Mouse (Mus musculus) hindbrain, embryonic 15.5 days (tissue): ENCODE data around the gene Oxnad1. TPM values are rescaled to one million over a fixed set of nuclear protein-coding genes. Genes with fewer than 3 reads are reported as not detected.
A peak's percentile ranks its signal among the peaks of the same experiment; 100 is the strongest.
"Not testable (repeated sequence)": the region's sequence is repeated elsewhere in the genome, so short reads cannot be mapped to it uniquely, and the experiment has no call there.

Source experiments
- ATAC-seq: fragments of 200-750 bp; cut with Nextera tagmentation; 2 replicates; pipeline ENCODE4 v1.8.0; 2017; ENCODE audit warnings: low read depth, moderate number of reproducible peaks, moderate TSS enrichment; ENCODE audit not compliant: low FRiP score
- H3K27ac ChIP-seq: fragments of 300-500 bp; sonication (generic); replicated peaks from 2 replicates; pipeline ENCODE4 v1.5.1; 2015; ENCODE audit warnings: mild to moderate bottlenecking, inconsistent platforms
- H3K27me3 ChIP-seq: fragments of 300-500 bp; sonication (generic); 2 replicates; pipeline ENCODE4 v1.6.1; 2015; ENCODE audit warnings: control low read depth, inconsistent platforms
- H3K36me3 ChIP-seq: fragments of 300-500 bp; sonication (generic); 2 replicates; pipeline ENCODE4 v1.6.1; 2015; ENCODE audit warnings: control low read depth, inconsistent platforms
- H3K4me1 ChIP-seq: fragments of 300-500 bp; sonication (generic); replicated peaks from 2 replicates; pipeline ENCODE4 v1.6.1; 2015; ENCODE audit warnings: control low read depth, inconsistent platforms
- H3K4me2 ChIP-seq: fragments of 300-500 bp; sonication (generic); 2 replicates; pipeline ENCODE4 v1.6.1; 2015; ENCODE audit warnings: moderate library complexity, mild to moderate bottlenecking, inconsistent platforms
- H3K4me3 ChIP-seq: fragments of 300-500 bp; sonication (generic); 2 replicates; pipeline ENCODE4 v1.5.1; 2015; ENCODE audit warnings: mild to moderate bottlenecking, inconsistent platforms
- H3K9ac ChIP-seq: fragments of 300-500 bp; sonication (generic); 2 replicates; pipeline ENCODE4 v1.6.1; 2015; ENCODE audit warnings: inconsistent platforms
- H3K9me3 ChIP-seq: fragments of 300-500 bp; sonication (generic); 2 replicates; pipeline ENCODE4 v1.6.1; 2016; ENCODE audit warnings: control low read depth, inconsistent platforms
- WGBS: fragments of 180-500 bp; shearing (Covaris S2); methylation state at CpG from one replicate; pipeline ENCODE4 v1.1.7; 2015; 5-methylcytosine and 5-hydroxymethylcytosine counted together
- polyA plus RNA-seq: library from polyadenylated mRNA; unstranded; fragments of >200 nt; fragmentation: Nextera tagmentation; extraction: Ambion mirVana; gene quantifications from 2 replicates; pipeline ENCODE4 v1.2.1, GENCODE M21; 2015

Oxnad1 gene
- polyA plus RNA-seq, 1 experiment from 2014 or later, result 20.8 TPM

DNA sequence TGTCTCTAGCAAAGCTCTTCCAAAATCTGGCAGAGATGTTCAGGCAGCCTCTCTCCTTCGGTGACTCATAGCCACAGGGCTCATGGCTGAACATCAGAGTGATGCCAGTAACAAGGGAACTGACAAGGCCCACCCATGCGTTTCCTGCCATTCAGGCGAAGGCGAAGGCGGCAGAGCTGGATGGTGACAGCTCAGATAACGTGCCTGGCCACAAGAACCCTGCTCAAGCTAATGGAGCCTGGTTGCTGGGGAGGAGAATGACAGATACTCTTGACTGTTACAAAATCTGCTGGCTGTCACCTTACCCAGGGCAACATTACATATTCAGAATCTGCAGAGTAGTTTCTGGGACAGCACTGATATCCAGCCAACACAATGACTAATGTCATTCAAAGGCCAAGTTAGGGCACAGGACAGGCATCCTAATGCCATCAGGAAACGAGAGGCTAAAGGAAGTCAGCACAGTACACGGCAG, 11.9 kb upstream of the Oxnad1 start:
- H3K4me2 ChIP-seq, result no peak overlapping the region
- H3K4me3 ChIP-seq, result no peak overlapping the region
- no peaks in the 10 kb centered on the region for H3K4me1 ChIP-seq
- H3K9ac ChIP-seq, result no peak overlapping the region
- 67% methylated on average over 8 of the region's 8 CpGs for WGBS
- H3K27me3 ChIP-seq, result no peaks in the 10 kb centered on the region
- H3K27ac ChIP-seq, result no peak overlapping the region
- H3K9me3 ChIP-seq, result no peaks in the 10 kb centered on the region
- H3K36me3 ChIP-seq, result no peaks in the 10 kb centered on the region
- ATAC-seq, result no peak

DNA sequence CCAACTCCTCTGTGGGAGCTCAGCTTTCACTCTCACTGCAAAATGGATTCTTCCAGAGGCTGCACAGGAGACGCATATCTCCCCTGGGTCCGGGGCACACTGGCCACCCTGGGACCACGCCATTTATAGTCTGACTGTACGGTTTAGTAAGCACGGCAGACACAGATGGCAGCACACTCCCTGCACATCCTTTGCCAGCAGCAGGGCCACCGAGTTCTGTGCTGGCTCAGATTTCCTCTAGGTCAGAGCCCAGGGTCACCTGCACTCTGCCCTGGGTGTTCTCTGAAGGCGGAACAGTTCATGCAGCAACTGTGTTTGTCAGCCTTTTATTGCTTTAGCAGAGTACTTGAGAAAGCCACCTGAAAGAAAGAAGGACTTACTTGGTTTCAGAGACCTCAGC, 11.3 kb upstream of the Oxnad1 start:
- WGBS, result 69% methylated on average over 7 of the region's 7 CpGs
- no peaks in the 10 kb centered on the region for H3K27me3 ChIP-seq
- H3K4me1 ChIP-seq, result no peaks in the 10 kb centered on the region
- no peak overlapping the region for H3K4me2 ChIP-seq
- no peaks in the 10 kb centered on the region for H3K36me3 ChIP-seq
- H3K9me3 ChIP-seq, result no peaks in the 10 kb centered on the region
- no peak overlapping the region for H3K4me3 ChIP-seq
- H3K9ac ChIP-seq, result no peak overlapping the region
- ATAC-seq, result no peak
- no peak overlapping the region for H3K27ac ChIP-seq

DNA sequence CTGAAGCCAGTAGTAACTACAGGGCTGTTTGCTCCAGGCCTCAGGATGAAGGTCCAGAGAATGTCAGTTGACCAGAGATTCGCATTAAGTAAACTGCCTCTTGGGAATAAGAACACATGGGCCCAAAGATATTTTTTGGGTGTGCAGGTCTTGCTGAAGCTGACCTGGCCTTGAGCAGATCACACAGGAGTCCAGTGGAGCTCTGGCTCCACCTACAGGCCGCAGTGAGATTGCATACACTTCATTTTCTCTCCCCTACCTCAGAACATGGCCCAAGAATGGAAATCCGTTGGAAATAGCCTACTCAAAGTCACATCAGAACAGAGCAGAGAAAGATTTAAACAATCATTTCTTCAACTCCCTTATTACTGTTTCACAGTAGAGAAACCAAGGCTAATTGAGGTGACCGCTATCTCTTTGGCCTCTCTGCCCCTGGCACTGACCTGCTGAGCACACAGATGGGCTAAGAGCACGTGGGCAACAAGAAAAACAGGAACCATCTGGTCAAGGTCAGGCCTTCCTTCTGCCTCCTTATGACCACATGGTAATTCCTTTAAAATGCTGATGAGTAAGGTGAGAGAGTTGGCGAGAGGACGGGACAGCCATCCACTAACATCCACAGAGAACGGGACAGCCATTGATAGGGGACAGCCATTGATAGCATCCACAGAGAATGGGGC, 8.1 kb upstream of the Oxnad1 start:
- Histone ChIP-seq H3K9ac (no peak overlapping the region), H3K4me3 (no peak overlapping the region), H3K9me3 (no peaks in the 10 kb centered on the region), H3K27ac (no peak overlapping the region), H3K4me2 (no peak overlapping the region), H3K4me1 (no peaks in the 10 kb centered on the region), H3K36me3 (peaks cover 12% of the 10 kb centered on the region), H3K27me3 (no peaks in the 10 kb centered on the region)
- peak; percentile 79; the same call in 1 of the 2 replicates for ATAC-seq
- WGBS, result 51% methylated on average over 8 of the region's 8 CpGs

DNA sequence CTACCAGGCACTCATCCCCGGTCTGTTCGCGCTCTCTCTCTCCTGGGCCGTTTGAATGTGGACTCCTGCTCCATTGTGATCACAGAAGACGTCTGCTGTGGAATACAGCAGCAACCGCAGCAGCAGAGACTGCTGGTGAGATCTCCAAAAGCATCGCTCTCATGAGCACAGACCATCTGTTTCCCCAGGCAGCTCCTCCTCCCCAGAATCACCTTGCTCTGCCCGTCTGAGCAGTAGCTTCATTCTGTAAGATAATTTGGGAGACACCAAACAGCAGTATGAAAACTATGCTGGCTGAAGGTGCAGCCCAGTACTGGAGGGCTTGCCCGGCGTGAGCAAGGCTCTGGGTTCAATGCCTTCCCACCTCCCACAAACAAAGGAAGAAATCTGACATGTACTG, 4.1 kb upstream of the Oxnad1 start:
- no peak overlapping the region for H3K27ac ChIP-seq
- WGBS, result 84% methylated on average over 10 of the region's 10 CpGs
- no peak overlapping the region for H3K9ac ChIP-seq
- no peak overlapping the region for H3K4me3 ChIP-seq
- H3K4me1 ChIP-seq, result peaks cover 9% of the 10 kb centered on the region
- H3K4me2 ChIP-seq, result no peak overlapping the region
- ATAC-seq, result no peak
- H3K9me3 ChIP-seq, result no peaks in the 10 kb centered on the region
- H3K27me3 ChIP-seq, result no peaks in the 10 kb centered on the region
- H3K36me3 ChIP-seq, result peaks cover 18% of the 10 kb centered on the region

DNA sequence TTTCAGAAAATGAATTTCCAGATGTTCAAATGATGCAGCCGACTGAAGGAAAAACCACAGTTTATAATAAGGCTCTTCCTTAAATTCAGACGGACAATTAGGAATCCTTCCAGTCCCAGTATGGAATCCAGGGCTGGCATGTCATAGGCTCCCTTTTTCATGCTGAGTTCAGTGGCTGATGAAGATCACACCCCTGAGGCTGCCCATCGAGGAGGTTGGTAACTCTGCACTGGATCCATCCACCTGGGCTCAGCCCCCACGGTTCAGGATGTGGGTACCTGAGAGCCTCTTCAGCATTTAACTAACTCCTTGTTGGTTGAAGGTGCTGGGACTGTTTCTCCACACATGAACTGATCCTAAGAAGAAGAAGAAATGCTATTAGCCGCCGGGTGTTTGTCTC, 2.3 kb upstream of the Oxnad1 start:
- H3K36me3 ChIP-seq, result peaks cover 18% of the 10 kb centered on the region
- no peak overlapping the region for H3K4me2 ChIP-seq
- 95% methylated on average over 6 of the region's 6 CpGs for WGBS
- H3K4me1 ChIP-seq, result peaks cover 21% of the 10 kb centered on the region
- H3K4me3 ChIP-seq, result no peak overlapping the region
- no peak overlapping the region for H3K9ac ChIP-seq
- no peak for ATAC-seq
- H3K27me3 ChIP-seq, result no peaks in the 10 kb centered on the region
- no peak overlapping the region for H3K27ac ChIP-seq
- no peaks in the 10 kb centered on the region for H3K9me3 ChIP-seq

DNA sequence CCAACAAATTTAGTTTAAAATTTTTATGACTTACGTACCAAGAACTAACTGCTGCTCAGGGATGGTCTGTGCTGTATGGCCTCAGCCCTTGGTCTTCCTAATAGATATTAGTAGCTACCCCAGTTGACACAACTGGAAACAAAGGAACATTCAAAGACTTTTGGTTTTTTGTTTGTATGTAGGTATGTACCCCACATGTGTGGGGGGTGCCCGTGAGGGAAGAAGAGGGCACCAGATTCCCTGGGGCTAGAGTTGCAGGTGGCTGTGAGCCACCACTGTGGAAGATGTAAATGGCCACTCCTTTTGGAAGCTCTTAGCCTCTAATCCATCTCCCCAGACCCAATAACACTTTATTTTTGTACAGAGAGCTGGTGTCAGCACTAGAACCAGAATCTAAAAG, 1.7 kb upstream of the Oxnad1 start:
- no peak overlapping the region for H3K27ac ChIP-seq
- H3K4me1 ChIP-seq, result peaks cover 21% of the 10 kb centered on the region
- WGBS, result 95% methylated on average over 2 of the region's 2 CpGs
- H3K4me2 ChIP-seq, result no peak overlapping the region
- H3K27me3 ChIP-seq, result no peaks in the 10 kb centered on the region
- no peak overlapping the region for H3K9ac ChIP-seq
- no peaks in the 10 kb centered on the region for H3K9me3 ChIP-seq
- H3K4me3 ChIP-seq, result no peak overlapping the region
- H3K36me3 ChIP-seq, result peaks cover 18% of the 10 kb centered on the region
- no peak for ATAC-seq

DNA sequence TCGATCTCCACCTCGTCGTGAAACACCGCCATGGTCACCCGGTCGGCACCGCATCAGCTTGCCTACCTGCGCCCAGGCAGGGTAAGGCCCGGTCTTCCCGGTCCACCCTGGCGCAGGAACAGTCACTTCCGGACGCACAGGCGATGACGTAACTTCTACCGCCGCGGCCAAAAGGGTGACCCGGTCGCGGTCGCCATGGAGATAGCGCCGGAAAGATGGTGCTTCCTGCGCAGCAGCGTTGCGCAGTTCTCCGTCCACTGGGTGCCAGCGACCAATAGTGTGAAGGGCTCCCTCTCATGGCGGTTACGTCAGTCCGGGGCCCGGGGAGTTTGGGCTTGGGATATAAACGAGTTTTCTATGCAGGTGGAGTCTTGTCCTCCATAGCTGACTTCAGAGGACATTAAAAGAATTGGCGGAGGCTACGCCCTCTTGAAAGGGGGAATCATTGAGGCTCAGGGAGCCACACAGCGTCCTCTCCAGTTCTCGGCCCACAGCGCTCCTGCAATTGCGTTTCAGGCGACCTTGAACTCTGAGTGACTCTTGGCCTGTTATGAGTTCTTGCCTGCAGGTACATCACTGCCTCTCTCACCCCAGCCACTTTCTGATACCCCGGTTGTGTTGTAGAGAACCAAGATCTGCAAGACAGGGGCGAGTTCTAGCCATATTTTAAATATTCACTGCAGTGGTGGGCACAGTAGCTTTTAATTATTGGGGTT, 470 bp downstream of the Oxnad1 start, which contains the start of gene Dph3:
Gene Dph3, minus strand, starts transcription at position 244 of the 716 bp plus-strand sequence.
- no peaks in the 10 kb centered on the region for H3K9me3 ChIP-seq
- H3K4me3 ChIP-seq, result peak within 1 kb of the TSS; percentile 56
- H3K36me3 ChIP-seq, result peaks cover 16% of the 10 kb centered on the region
- H3K4me2 ChIP-seq, result peak within 1 kb of the TSS; percentile 86
- peak within 1 kb of the TSS; percentile 85 for H3K27ac ChIP-seq
- H3K4me1 ChIP-seq, result peaks cover 21% of the 10 kb centered on the region
- under 1% methylated on average over 43 of the region's 43 CpGs for WGBS
- no peaks in the 10 kb centered on the region for H3K27me3 ChIP-seq
- peak; percentile 99 for ATAC-seq
- peak within 1 kb of the TSS; percentile 62 for H3K9ac ChIP-seq

DNA sequence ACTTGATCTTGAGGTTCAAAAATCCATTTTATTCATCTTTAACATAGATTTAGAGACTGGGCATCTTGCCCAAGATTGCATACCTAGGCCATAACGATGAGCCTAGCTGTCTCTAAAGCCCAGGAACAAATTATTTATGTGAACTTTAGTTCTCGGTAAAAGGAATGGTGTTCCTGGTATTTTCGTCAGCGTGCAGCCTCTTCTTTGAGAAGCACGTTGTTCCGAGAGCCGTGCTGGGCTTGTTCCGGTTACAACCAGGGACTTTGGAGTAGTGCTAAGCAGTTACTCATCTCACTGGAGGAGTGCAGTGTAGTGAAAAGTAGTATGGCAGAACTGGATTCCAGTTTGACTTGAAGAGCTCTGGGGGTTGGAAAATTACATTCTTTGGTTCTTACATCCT, 1.1 kb downstream of the Oxnad1 start:
- Histone ChIP-seq H3K4me3 (peak overlapping the region; percentile 56), H3K27me3 (no peaks in the 10 kb centered on the region), H3K9ac (peak overlapping the region; percentile 62), H3K4me1 (peaks cover 21% of the 10 kb centered on the region), H3K9me3 (no peaks in the 10 kb centered on the region), H3K4me2 (peak overlapping the region; percentile 86), H3K36me3 (peaks cover 13% of the 10 kb centered on the region), H3K27ac (no peak overlapping the region)
- 29% methylated on average over 8 of the region's 8 CpGs for WGBS
- ATAC-seq, result no peak

DNA sequence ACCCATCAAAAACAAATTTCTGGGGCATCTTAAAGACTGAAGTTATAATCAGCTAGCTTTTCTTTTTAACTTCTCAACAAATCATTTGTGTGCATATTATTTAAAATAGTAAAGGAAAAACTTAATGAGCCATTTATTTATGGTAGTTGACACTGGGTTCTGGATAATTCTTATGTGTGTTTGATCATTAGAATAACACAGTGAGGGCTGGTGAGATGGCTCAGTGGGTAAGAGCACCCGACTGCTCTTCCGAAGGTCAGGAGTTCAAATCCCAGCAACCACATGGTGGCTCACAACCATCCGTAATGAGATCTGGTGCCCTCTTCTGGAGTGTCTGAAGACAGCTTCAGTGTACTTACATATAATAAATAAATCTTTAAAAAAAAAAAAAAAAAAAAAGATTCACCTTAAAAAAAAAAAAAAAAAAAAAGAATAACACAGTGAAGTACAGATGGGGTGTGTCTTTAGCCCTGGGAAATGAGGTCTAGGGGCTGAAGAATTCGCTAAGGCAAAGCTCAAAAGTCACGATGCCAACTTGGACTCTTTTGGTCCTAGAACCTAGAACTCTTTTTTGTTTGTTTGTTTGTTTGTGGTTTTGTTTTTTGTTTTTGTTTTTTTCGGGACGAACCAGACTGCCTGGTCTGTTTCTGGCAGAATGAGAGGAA, 2.5 kb downstream of the Oxnad1 start:
- not testable (repeated sequence) for H3K9me3 ChIP-seq, H3K27me3 ChIP-seq, H3K4me2 ChIP-seq, H3K36me3 ChIP-seq, H3K4me3 ChIP-seq, H3K27ac ChIP-seq, ATAC-seq, H3K9ac ChIP-seq
- peaks cover 21% of the 10 kb centered on the region for H3K4me1 ChIP-seq
- 92% methylated on average over 7 of the region's 7 CpGs for WGBS

DNA sequence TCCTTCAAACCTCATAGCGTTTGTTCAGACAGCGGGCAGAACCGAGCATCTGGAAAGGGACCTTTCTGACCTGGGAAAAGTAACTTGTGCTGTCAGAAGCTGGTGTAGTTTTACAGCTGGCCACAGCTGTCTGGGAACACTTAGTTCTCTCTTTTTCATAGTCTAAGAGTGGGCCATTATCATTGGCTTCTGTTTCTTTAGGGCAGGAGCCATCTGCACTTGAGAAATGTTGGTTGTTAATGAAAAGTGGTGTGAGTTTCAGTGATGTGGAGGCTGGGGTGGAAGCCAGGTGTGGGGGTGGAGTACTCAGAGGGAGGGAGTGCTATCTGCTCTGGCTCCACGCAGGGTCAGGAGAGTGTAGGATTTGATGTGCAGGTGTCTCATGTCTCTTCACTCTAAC, 6.0 kb downstream of the Oxnad1 start:
- H3K4me1 ChIP-seq, result peaks cover 11% of the 10 kb centered on the region
- no peak for ATAC-seq
- no peak overlapping the region for H3K9ac ChIP-seq
- no peaks in the 10 kb centered on the region for H3K27me3 ChIP-seq
- no peaks in the 10 kb centered on the region for H3K9me3 ChIP-seq
- H3K27ac ChIP-seq, result no peak overlapping the region
- H3K4me3 ChIP-seq, result no peak overlapping the region
- no peak overlapping the region for H3K4me2 ChIP-seq
- 82% methylated on average over 4 of the region's 4 CpGs for WGBS
- peaks cover 25% of the 10 kb centered on the region for H3K36me3 ChIP-seq

DNA sequence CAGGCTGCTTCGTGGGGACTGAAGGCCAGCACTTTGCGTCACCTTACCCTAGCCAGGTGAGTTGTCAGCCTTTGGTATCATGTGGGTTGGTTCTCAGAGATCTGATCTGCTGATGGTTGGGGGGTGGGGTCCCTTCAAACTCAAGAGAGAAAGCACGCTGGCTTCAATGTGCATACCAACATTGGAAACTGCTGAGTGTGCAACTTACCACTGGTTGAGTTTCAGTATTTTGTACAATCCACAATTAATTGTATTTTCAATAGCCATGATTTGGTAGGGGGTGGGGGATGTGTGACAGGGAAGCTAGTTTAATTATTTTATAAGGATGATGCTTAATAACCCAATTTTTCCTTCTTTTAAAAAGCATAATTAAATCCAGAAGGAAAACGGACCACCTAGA, 6.5 kb downstream of the Oxnad1 start:
- no peak overlapping the region for H3K9ac ChIP-seq
- ATAC-seq, result no peak
- peaks cover 30% of the 10 kb centered on the region for H3K36me3 ChIP-seq
- H3K27ac ChIP-seq, result no peak overlapping the region
- H3K27me3 ChIP-seq, result no peaks in the 10 kb centered on the region
- no peak overlapping the region for H3K4me2 ChIP-seq
- no peak overlapping the region for H3K4me3 ChIP-seq
- 89% methylated on average over 4 of the region's 4 CpGs for WGBS
- no peaks in the 10 kb centered on the region for H3K9me3 ChIP-seq
- H3K4me1 ChIP-seq, result peaks cover 5% of the 10 kb centered on the region

DNA sequence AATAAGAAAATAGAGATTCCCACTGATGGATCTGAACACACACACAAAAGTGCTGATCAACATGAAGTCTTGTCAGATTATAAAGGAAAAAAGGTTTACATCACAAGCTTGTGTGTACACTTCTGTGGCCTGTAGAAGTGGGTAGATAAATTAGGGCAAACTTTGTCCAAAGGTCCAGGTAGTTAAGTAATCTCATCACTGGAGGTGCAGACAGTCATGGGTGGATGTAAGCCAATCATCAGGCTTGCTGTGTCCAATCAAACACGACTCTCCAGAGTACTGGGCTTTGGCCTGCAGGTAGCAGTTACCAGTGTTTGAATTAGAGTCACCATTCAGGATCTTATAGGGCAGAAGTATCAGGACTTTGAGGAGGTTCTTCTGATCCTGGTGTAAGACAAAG, 7.8 kb downstream of the Oxnad1 start:
- H3K36me3 ChIP-seq, result peaks cover 42% of the 10 kb centered on the region
- H3K4me1 ChIP-seq, result no peaks in the 10 kb centered on the region
- 65% methylated on average over 1 of the region's 1 CpGs for WGBS

More for the DNA sequence above, 7.8 kb downstream of the Oxnad1 start:
- Histone ChIP-seq H3K9ac (no peak overlapping the region), H3K4me3 (no peak overlapping the region), H3K27ac (no peak overlapping the region), H3K4me2 (no peak overlapping the region), H3K9me3 (no peaks in the 10 kb centered on the region), H3K27me3 (no peaks in the 10 kb centered on the region)
- no peak for ATAC-seq
